Comparison of ENCODE assay signal across 8 mouse cellular contexts in genomic region chr8:83593325-83594166, GRCm38 (mm10). TPM values are rescaled to one million over a fixed set of nuclear protein-coding genes. Genes with fewer than 3 reads are reported as not detected.
DNase-seq lines count a peak whose midpoint lies in the region; ATAC-seq and TF ChIP-seq lines count a peak whose summit lies in the region.

No protein-coding gene starts in this region.

- no peak for TF ChIP-seq CTCF in CH12.LX (conservative IDR thresholded peaks at IDR 0.05 in 1 of 2, IDR thresholded peaks at IDR 0.05 in 1 of 2; ENCODE audit: low read depth in 2 of 2, low read length in 2 of 2)

- H3K9ac ChIP-seq in heart, embryonic 11.5 days (ENCODE audit: low read depth, low read length) = peak overlapping the region; percentile 87
- H3K9ac ChIP-seq in CH12.LX (ENCODE audit: insufficient read depth, low read depth) = peak overlapping the region; percentile 81
- H3K9ac ChIP-seq in limb, embryonic 14.5 days (ENCODE audit: low read depth, low read length, severe bottlenecking) = peak overlapping the region; percentile 80

- WGBS in heart, embryonic 11.5 days (ENCODE audit: insufficient replicate concordance) = 7% methylated on average over 22 of the region's 22 CpGs
- WGBS in limb, embryonic 14.5 days = 6% methylated on average over 22 of the region's 22 CpGs

- dilution Hi-C loops in CH12.LX (cut with MboI; ENCODE audit: extremely low pct_ligation_motif_present, extremely low pct_unique_long_range_greater_than_20kb, low sequenced_read_pairs) = no loop called here

- no peak for TF ChIP-seq POLR2A in CH12.LX (IDR thresholded peaks at IDR 0.05; ENCODE audit: low read depth, low read length)
- TF ChIP-seq POLR2A in limb, embryonic 14.5 days (IDR thresholded peaks at IDR 0.05; ENCODE audit: borderline replicate concordance, extremely low read depth, insufficient read depth, insufficient read length) = no peak

- TF ChIP-seq EP300 in CH12.LX (IDR thresholded peaks at IDR 0.05; ENCODE audit: low read length) = no peak

- H3K27me3 ChIP-seq in heart, embryonic 11.5 days (ENCODE audit: control insufficient read depth, insufficient read depth, low read length) = no peaks in the 10 kb centered on the region
- no peaks in the 10 kb centered on the region for H3K27me3 ChIP-seq in CH12.LX (replicated peaks)
- H3K27me3 ChIP-seq in limb, embryonic 14.5 days (ENCODE audit: control insufficient read depth, insufficient read depth, low read length) = no peaks in the 10 kb centered on the region
- no peaks in the 10 kb centered on the region for H3K27me3 ChIP-seq in splenic B cell, adult 2 months (ENCODE audit: control insufficient read depth, insufficient read depth, low read length, poor library complexity, severe bottlenecking)

- no peak for DNase-seq in heart, adult 8-10 months (ENCODE audit: low spot score)
- DNase-seq in CH12.LX (ENCODE audit: extremely low read depth) = no peak
- no peak for DNase-seq in limb, embryonic 14.5 days (ENCODE audit: low spot score)
- DNase-seq in splenic B cell, adult 2 months (ENCODE audit: low read depth, low spot score) = peak; percentile 19
- no peak for DNase-seq in spleen, postnatal 10 days (ENCODE audit: low spot score in 2 of 2)
- no peak for DNase-seq in thymus, adult 18-20 months

- in situ Hi-C loops in CH12.LX (cut with MboI; ENCODE audit: low pct_ligation_motif_present, low pct_unique_long_range_greater_than_20kb, low sequenced_read_pairs) = no loop called here

- peak overlapping the region; percentile 93 for H3K4me2 ChIP-seq in heart, embryonic 11.5 days
- peak overlapping the region; percentile 80 for H3K4me2 ChIP-seq in CH12.LX (ENCODE audit: insufficient read depth, low read depth, poor library complexity, severe bottlenecking)
- peak overlapping the region; percentile 82 for H3K4me2 ChIP-seq in limb, embryonic 14.5 days (replicated peaks; ENCODE audit: low read depth, low read length, severe bottlenecking)

- peaks cover 33% of the 10 kb centered on the region for H3K79me2 ChIP-seq in CH12.LX (replicated peaks; ENCODE audit: control insufficient read depth, extremely low read depth, insufficient read depth, poor library complexity, severe bottlenecking)

- peak overlapping the region; percentile 91 for H3K4me3 ChIP-seq in heart, embryonic 11.5 days (ENCODE audit: low read depth, low read length)
- H3K4me3 ChIP-seq in CH12.LX (replicated peaks in 1 of 3; ENCODE audit: low read depth in 2 of 3, low read length in 2 of 3, poor library complexity in 1 of 3) = peak overlapping the region; percentile 87 to 99 (median 97)
- peak overlapping the region; percentile 81 for H3K4me3 ChIP-seq in limb, embryonic 14.5 days (replicated peaks; ENCODE audit: low read length)

- ATAC-seq in heart, embryonic 11.5 days (replicated peaks; ENCODE audit: insufficient number of reproducible peaks, low FRiP score, low TSS enrichment) = no peak; the same call in 1 of the 2 replicates
- ATAC-seq in erythroblast, adult 5-6 weeks (replicated peaks; ENCODE audit: low FRiP score, poor library complexity, severe bottlenecking) = peak; percentile 4; the same call in 1 of the 2 replicates
- ATAC-seq in limb, embryonic 14.5 days (ENCODE audit: low FRiP score, low read depth) = no peak

- H3K9me3 ChIP-seq in heart, embryonic 11.5 days (replicated peaks; ENCODE audit: control insufficient read depth, low read length) = no peaks in the 10 kb centered on the region
- no peaks in the 10 kb centered on the region for H3K9me3 ChIP-seq in CH12.LX (replicated peaks; ENCODE audit: low read length)
- H3K9me3 ChIP-seq in limb, embryonic 14.5 days (ENCODE audit: control insufficient read depth, low read length) = no peaks in the 10 kb centered on the region

- no peaks in the 10 kb centered on the region for H3K36me3 ChIP-seq in heart, embryonic 11.5 days (ENCODE audit: control insufficient read depth, insufficient read depth, low read length)
- H3K36me3 ChIP-seq in CH12.LX (replicated peaks in 1 of 2; ENCODE audit: control insufficient read depth in 1 of 2, insufficient read depth in 1 of 2, low read length in 1 of 2) = peaks cover 5 to 36% of the 10 kb centered on the region in 2 experiments
- peaks cover 13% of the 10 kb centered on the region; the same call in 1 of the 2 replicates for H3K36me3 ChIP-seq in limb, embryonic 14.5 days (ENCODE audit: control insufficient read depth, insufficient read depth, low read length)
- no peaks in the 10 kb centered on the region; the same call in 1 of the 2 replicates for H3K36me3 ChIP-seq in splenic B cell, adult 2 months (ENCODE audit: control insufficient read depth, insufficient read depth, low read length, poor library complexity, severe bottlenecking)

- peaks cover 9% of the 10 kb centered on the region for H3K4me1 ChIP-seq in heart, embryonic 11.5 days (ENCODE audit: control insufficient read depth, insufficient read depth, low read length)
- H3K4me1 ChIP-seq in CH12.LX (ENCODE audit: control insufficient read depth in 1 of 2, insufficient read depth in 2 of 2) = peaks cover 4 to 22% of the 10 kb centered on the region in 2 experiments; a peak in 3 of 4 replicates
- H3K4me1 ChIP-seq in limb, embryonic 14.5 days (ENCODE audit: control insufficient read depth, insufficient read depth, low read length) = peaks cover 16% of the 10 kb centered on the region

- no peak for TF ChIP-seq RAD21 in CH12.LX (IDR thresholded peaks at IDR 0.05; ENCODE audit: low read depth, low read length)

- peak overlapping the region; percentile 82 for H3K27ac ChIP-seq in heart, embryonic 11.5 days (ENCODE audit: low read depth, low read length)
- peak overlapping the region; percentile 89 for H3K27ac ChIP-seq in CH12.LX (ENCODE audit: insufficient read depth, low read depth)
- peak overlapping the region; percentile 79 for H3K27ac ChIP-seq in limb, embryonic 14.5 days (replicated peaks; ENCODE audit: low read depth, low read length)

TF ChIP-seq in CH12.LX, 34 proteins besides CTCF, POLR2A, EP300 and RAD21 (continues in another document):
- no peak for TF ChIP-seq MYC (IDR thresholded peaks at IDR 0.05; ENCODE audit: low read depth, low read length)
- TF ChIP-seq TBP (conservative IDR thresholded peaks at IDR 0.05; ENCODE audit: low read depth, low read length) = no peak
- TF ChIP-seq ZNF384 (IDR thresholded peaks at IDR 0.05; ENCODE audit: low read depth, low read length) = no peak; the same call in 1 of the 2 replicates

RNA-seq across cellular contexts. Expression of gene Tecr, which starts 14.2 kb away (rescaled TPM):
- 531 and 534 TPM in 2 replicates for polyA plus RNA-seq in heart, embryonic 11.5 days (2014; fragmentation: Nextera tagmentation; extraction: Ambion mirVana)
- 100 to 1,000 TPM; 539 to 688 (median 589) TPM for total RNA-seq in heart, adult 8-10 months (2022)
- 130 and 171 TPM in 2 replicates for total RNA-seq in CH12.LX (2012; rRNA removed)
- total RNA-seq in CH12.LX (2014; rRNA removed) = 95.9 and 111 TPM in 2 replicates
- polyA plus RNA-seq in CH12.LX (2012; ENCODE audit: insufficient read length, low read depth) = 199 and 209 TPM in 2 replicates
- 130 and 150 TPM in 2 replicates for total RNA-seq in erythroblast, adult 5-6 weeks (2015; ENCODE audit: low replicate concordance)
- 47.5 and 77.4 TPM in 2 replicates for total RNA-seq in erythroblast, adult 5-6 weeks (2017; ENCODE audit: low replicate concordance)
- polyA plus RNA-seq in limb, embryonic 14.5 days (2012; rRNA removed) = 595 and 783 TPM in 2 replicates
- polyA plus RNA-seq in limb, embryonic 14.5 days (2014; fragmentation: Nextera tagmentation; extraction: Ambion mirVana) = 586 and 589 TPM in 2 replicates

RNA-seq across cellular contexts. Expression of gene Dnajb1, which starts 14.4 kb away (rescaled TPM):
- polyA plus RNA-seq in heart, embryonic 11.5 days (2014; fragmentation: Nextera tagmentation; extraction: Ambion mirVana) = 51.2 and 51.5 TPM in 2 replicates
- 10 to 100 TPM; 11.0 to 14.2 (median 12.6) TPM for total RNA-seq in heart, adult 8-10 months (2022)
- total RNA-seq in CH12.LX (2012; rRNA removed) (24.9 and 32.0 TPM in 2 replicates), CH12.LX (2014; rRNA removed) (29.5 and 30.7 TPM in 2 replicates)
- polyA plus RNA-seq in CH12.LX (2012; ENCODE audit: insufficient read length, low read depth) = 30.5 and 30.9 TPM in 2 replicates
- 12.9 and 25.7 TPM in 2 replicates for total RNA-seq in erythroblast, adult 5-6 weeks (2015; ENCODE audit: low replicate concordance)
- total RNA-seq in erythroblast, adult 5-6 weeks (2017; ENCODE audit: low replicate concordance) = 15.6 and 19.5 TPM in 2 replicates
- polyA plus RNA-seq in limb, embryonic 14.5 days (2012; rRNA removed) = 42.6 and 43.7 TPM in 2 replicates
- polyA plus RNA-seq in limb, embryonic 14.5 days (2014; fragmentation: Nextera tagmentation; extraction: Ambion mirVana) = 51.3 and 58.9 TPM in 2 replicates

RNA-seq across cellular contexts. Expression of gene Ndufb7, which starts 27.1 kb away (rescaled TPM):
- polyA plus RNA-seq in heart, embryonic 11.5 days (2014; fragmentation: Nextera tagmentation; extraction: Ambion mirVana) = 546 and 556 TPM in 2 replicates
- total RNA-seq in heart, adult 8-10 months (2022) = 100 to 1,000 TPM; 561 to 765 (median 683) TPM
- 316 and 331 TPM in 2 replicates for total RNA-seq in CH12.LX (2012; rRNA removed)
- 213 and 223 TPM in 2 replicates for total RNA-seq in CH12.LX (2014; rRNA removed)
- 144 and 202 TPM in 2 replicates for polyA plus RNA-seq in CH12.LX (2012; ENCODE audit: insufficient read length, low read depth)
- 49.8 and 57.9 TPM in 2 replicates for total RNA-seq in erythroblast, adult 5-6 weeks (2015; ENCODE audit: low replicate concordance)
- total RNA-seq in erythroblast, adult 5-6 weeks (2017; ENCODE audit: low replicate concordance) = 59.0 and 89.2 TPM in 2 replicates
- polyA plus RNA-seq in limb, embryonic 14.5 days (2012; rRNA removed) = 237 and 248 TPM in 2 replicates
- 298 and 313 TPM in 2 replicates for polyA plus RNA-seq in limb, embryonic 14.5 days (2014; fragmentation: Nextera tagmentation; extraction: Ambion mirVana)

RNA-seq across cellular contexts. Expression of gene Olfr370, which starts 58.0 kb away (rescaled TPM):
- polyA plus RNA-seq in heart, embryonic 11.5 days (2014; fragmentation: Nextera tagmentation; extraction: Ambion mirVana) = 0.08 TPM in 1 of 2 replicates, not detected in the other
- not detected for total RNA-seq in heart, adult 8-10 months (2022)
- total RNA-seq in CH12.LX (2012; rRNA removed) (not detected in 2 replicates), CH12.LX (2014; rRNA removed) (not detected in 2 replicates)
- 0.10 TPM in 1 of 2 replicates, not detected in the other for polyA plus RNA-seq in CH12.LX (2012; ENCODE audit: insufficient read length, low read depth)
- not detected in 2 replicates for total RNA-seq in erythroblast, adult 5-6 weeks (2015; ENCODE audit: low replicate concordance)
- not detected in 2 replicates for total RNA-seq in erythroblast, adult 5-6 weeks (2017; ENCODE audit: low replicate concordance)
- polyA plus RNA-seq in limb, embryonic 14.5 days (2012; rRNA removed) = 0.18 TPM in 1 of 2 replicates, not detected in the other
- not detected in 2 replicates for polyA plus RNA-seq in limb, embryonic 14.5 days (2014; fragmentation: Nextera tagmentation; extraction: Ambion mirVana)

RNA-seq across cellular contexts. Expression of gene Gipc1, which starts 58.9 kb away (rescaled TPM):
- 171 and 180 TPM in 2 replicates for polyA plus RNA-seq in heart, embryonic 11.5 days (2014; fragmentation: Nextera tagmentation; extraction: Ambion mirVana)
- 10 to 100 TPM; 21.4 to 25.1 (median 23.3) TPM for total RNA-seq in heart, adult 8-10 months (2022)
- total RNA-seq in CH12.LX (2012; rRNA removed) (21.2 and 25.8 TPM in 2 replicates), CH12.LX (2014; rRNA removed) (21.0 and 24.4 TPM in 2 replicates)
- 22.6 and 24.2 TPM in 2 replicates for polyA plus RNA-seq in CH12.LX (2012; ENCODE audit: insufficient read length, low read depth)
- 4.4 and 16.7 TPM in 2 replicates for total RNA-seq in erythroblast, adult 5-6 weeks (2015; ENCODE audit: low replicate concordance)
- total RNA-seq in erythroblast, adult 5-6 weeks (2017; ENCODE audit: low replicate concordance) = 5.2 and 8.6 TPM in 2 replicates
- 100 and 102 TPM in 2 replicates for polyA plus RNA-seq in limb, embryonic 14.5 days (2012; rRNA removed)
- polyA plus RNA-seq in limb, embryonic 14.5 days (2014; fragmentation: Nextera tagmentation; extraction: Ambion mirVana) = 134 and 138 TPM in 2 replicates
